10 mouse cellular contexts compared by ENCODE assay signal in the genomic region with DNA sequence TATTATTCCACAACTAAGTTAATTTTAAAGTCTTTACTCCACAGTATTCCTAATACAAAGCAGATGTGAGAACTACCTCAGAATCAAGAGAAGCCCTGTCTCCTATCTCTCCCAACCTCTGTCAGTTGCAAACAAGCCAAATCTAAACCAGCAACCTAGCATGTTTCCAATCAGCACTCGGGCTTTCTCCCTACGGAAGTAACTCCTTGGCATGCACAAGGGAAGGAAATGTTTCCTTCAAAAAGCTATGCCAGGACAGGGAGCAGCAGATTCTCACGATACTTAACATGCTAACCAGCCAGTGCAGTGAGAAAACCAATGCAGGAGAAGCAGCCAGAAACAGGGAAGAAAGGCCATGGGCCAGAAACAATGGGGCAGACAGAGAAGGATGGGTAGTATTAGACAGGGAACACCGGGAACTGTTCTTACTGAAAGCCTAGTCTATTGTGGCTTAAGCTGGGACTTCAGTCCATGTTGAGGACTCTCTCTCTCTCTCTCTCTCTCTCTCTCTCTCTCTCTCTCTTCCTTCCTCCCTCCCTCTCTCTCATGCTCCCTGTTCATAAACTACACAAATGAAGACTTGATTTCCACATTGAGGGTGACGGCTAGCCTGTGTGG.
DNase-seq lines count a peak whose midpoint lies in the region; ATAC-seq and TF ChIP-seq lines count a peak whose summit lies in the region.
"Had no signal": no experiment of that assay in that cellular context is flagged by ENCODE, and none has a peak within 500 bp of the region (broad histone marks: within the 10 kb centered on the region; RNA-seq: fewer than 3 reads in every experiment).

No protein-coding gene starts in this region.

- H3K4me2 ChIP-seq in forebrain, embryonic 13.5 days, result no peak overlapping the region
- H3K4me2 ChIP-seq in limb, embryonic 12.5 days, result no peak overlapping the region
- H3K4me2 ChIP-seq in neural tube, embryonic 15.5 days, result no peak overlapping the region

- H3K9me3 ChIP-seq in heart, embryonic 10.5 days, result no peaks in the 10 kb centered on the region
- H3K9me3 ChIP-seq in forebrain, embryonic 13.5 days (replicated peaks), result no peaks in the 10 kb centered on the region
- H3K9me3 ChIP-seq in limb, embryonic 12.5 days, result no peaks in the 10 kb centered on the region
- no peaks in the 10 kb centered on the region for H3K9me3 ChIP-seq in neural tube, embryonic 15.5 days (replicated peaks)

- no peaks in the 10 kb centered on the region for H3K27me3 ChIP-seq in heart, embryonic 10.5 days (ENCODE audit: insufficient read depth, poor library complexity, severe bottlenecking)
- H3K27me3 ChIP-seq in heart, adult 2 months (ENCODE audit: control insufficient read depth, insufficient read depth, low read length), result no peaks in the 10 kb centered on the region
- H3K27me3 ChIP-seq in forebrain, embryonic 13.5 days, result no peaks in the 10 kb centered on the region
- no peaks in the 10 kb centered on the region for H3K27me3 ChIP-seq in limb, embryonic 12.5 days
- no peaks in the 10 kb centered on the region for H3K27me3 ChIP-seq in neural tube, embryonic 15.5 days (replicated peaks)

- no peak for TF ChIP-seq POLR2A in heart, adult 2 months (IDR thresholded peaks at IDR 0.05; ENCODE audit: insufficient read depth, low read depth, low read length)

- H3K79me2 ChIP-seq in heart, adult 2 months (replicated peaks; ENCODE audit: control insufficient read depth, insufficient read depth, low read length), result no peaks in the 10 kb centered on the region

- intact Hi-C loops in heart, adult 2 months (cut with DNase I), result no loop called here
- intact Hi-C loops in gastrocnemius, postnatal 14 days (cut with DNase I; ENCODE audit: low total_unique reads), result no loop called here

- H3K9ac ChIP-seq in heart, adult 2 months (ENCODE audit: low read depth, low read length), result no peak overlapping the region
- no peak overlapping the region for H3K9ac ChIP-seq in forebrain, embryonic 13.5 days
- H3K9ac ChIP-seq in limb, embryonic 12.5 days (replicated peaks), result no peak overlapping the region
- no peak overlapping the region for H3K9ac ChIP-seq in neural tube, embryonic 15.5 days (replicated peaks)

- peak overlapping the region; percentile 3; the same call in 1 of the 2 replicates for H3K27ac ChIP-seq in heart, embryonic 10.5 days
- H3K27ac ChIP-seq in heart, adult 2 months, result no peak overlapping the region
- peak overlapping the region; percentile 52 for H3K27ac ChIP-seq in forebrain, embryonic 13.5 days
- 0 out of 2 replicates have a peak overlapping the region, but pooled peaks have one; percentile 41 for H3K27ac ChIP-seq in limb, embryonic 12.5 days
- H3K27ac ChIP-seq in neural tube, embryonic 15.5 days (replicated peaks), result peak overlapping the region; percentile 69

- WGBS in heart, embryonic 10.5 days, result 68% methylated on average over 5 of the region's 5 CpGs
- WGBS in heart, adult 2 months, result 49% methylated on average over 5 of the region's 5 CpGs
- 31% methylated on average over 5 of the region's 5 CpGs for WGBS in forebrain, embryonic 13.5 days
- WGBS in limb, embryonic 12.5 days, result 36% methylated on average over 5 of the region's 5 CpGs
- WGBS in neural tube, embryonic 15.5 days, result 51% methylated on average over 5 of the region's 5 CpGs

- DNase-seq in heart, embryonic 10.5 days (ENCODE audit: low spot score), result no peak
- no peak for DNase-seq in heart, adult 2 months
- no peak for DNase-seq in adrenal gland, adult 18-20 months (ENCODE audit: low spot score in 2 of 2)
- DNase-seq in right cerebral cortex, postnatal 25 days, result no peak
- no peak for DNase-seq in gastrocnemius, postnatal 14 days
- DNase-seq: heart, postnatal 10 days; thymus, postnatal 14 days had no signal

- H3K4me3 ChIP-seq in heart, embryonic 10.5 days, result no peak overlapping the region
- H3K4me3 ChIP-seq in heart, adult 2 months, result no peak overlapping the region
- H3K4me3 ChIP-seq in forebrain, embryonic 13.5 days, result no peak overlapping the region
- no peak overlapping the region for H3K4me3 ChIP-seq in limb, embryonic 12.5 days (replicated peaks)
- H3K4me3 ChIP-seq in neural tube, embryonic 15.5 days (replicated peaks), result no peak overlapping the region

- ATAC-seq in forebrain, embryonic 13.5 days, result no peak
- no peak for ATAC-seq in limb, embryonic 12.5 days (ENCODE audit: insufficient number of reproducible peaks, insufficient read depth, low FRiP score, low TSS enrichment, low read depth)
- peak; percentile 53 for ATAC-seq in neural tube, embryonic 15.5 days (ENCODE audit: low FRiP score)

- no peak for TF ChIP-seq EP300 in heart, adult 2 months (IDR thresholded peaks at IDR 0.05; ENCODE audit: insufficient read depth, low read depth, low read length)

- H3K4me1 ChIP-seq in heart, embryonic 10.5 days, result peaks cover 3% of the 10 kb centered on the region; the same call in 1 of the 2 replicates
- H3K4me1 ChIP-seq in heart, adult 2 months (ENCODE audit: control insufficient read depth, insufficient read depth, low read length), result no peaks in the 10 kb centered on the region; the same call in 1 of the 2 replicates
- H3K4me1 ChIP-seq in forebrain, embryonic 13.5 days, result peaks cover 27% of the 10 kb centered on the region
- peaks cover 10% of the 10 kb centered on the region for H3K4me1 ChIP-seq in limb, embryonic 12.5 days (replicated peaks)
- H3K4me1 ChIP-seq in neural tube, embryonic 15.5 days, result peaks cover 14% of the 10 kb centered on the region; the same call in 1 of the 2 replicates

- no peaks in the 10 kb centered on the region for H3K36me3 ChIP-seq in heart, embryonic 10.5 days
- no peaks in the 10 kb centered on the region for H3K36me3 ChIP-seq in heart, adult 2 months (ENCODE audit: control insufficient read depth, insufficient read depth, low read length)
- no peaks in the 10 kb centered on the region for H3K36me3 ChIP-seq in forebrain, embryonic 13.5 days (ENCODE audit: poor library complexity, severe bottlenecking)
- no peaks in the 10 kb centered on the region for H3K36me3 ChIP-seq in limb, embryonic 12.5 days
- H3K36me3 ChIP-seq in neural tube, embryonic 15.5 days, result no peaks in the 10 kb centered on the region

- TF ChIP-seq CTCF in heart, adult 2 months (IDR thresholded peaks at IDR 0.05), result no peak
